Mouse (Mus musculus) megakaryocyte progenitor cell, adult 5-6 weeks (primary cell): ENCODE data around the gene Rsph9. TPM values are rescaled to one million over a fixed set of nuclear protein-coding genes. Genes with fewer than 3 reads are reported as not detected.

Experiments
- total RNA-seq, 2 experiments: library from RNA; stranded (forward) in 1 of 2; stranded (reverse) in 1 of 2; fragments of 157-497, 149-512 nt in 1 of 2; fragments of 200-1000 nt in 1 of 2; gene quantifications; 2 replicates each; pipeline versions ENCODE4 v1.2.3 to v1.2.4; 2015 to 2017

The Rsph9 gene
- total RNA-seq, 2 experiments from 2014 or later = not detected

Other genes with a start within 250 kb of the Rsph9 start
- gene Vegfa, start 111.8 kb downstream of the Rsph9 start, total RNA-seq (2015) = 32.8 and 38.3 TPM in 2 replicates
- 47.8 and 54.2 TPM in 2 replicates for gene Vegfa, start 111.8 kb downstream of the Rsph9 start, total RNA-seq (2017)
- 50.5 and 56.3 TPM in 2 replicates for gene Mrps18a, start 33.2 kb downstream of the Rsph9 start, total RNA-seq (2015)
- gene Mrps18a, start 33.2 kb downstream of the Rsph9 start, total RNA-seq (2017) = 55.4 and 59.2 TPM in 2 replicates
- 14.8 and 19.7 TPM in 2 replicates for gene Mad2l1bp, start 9.3 kb upstream of the Rsph9 start, total RNA-seq (2015)
- 4.8 and 6.5 TPM in 2 replicates for gene Mad2l1bp, start 9.3 kb upstream of the Rsph9 start, total RNA-seq (2017)
- gene Gtpbp2, start 16.8 kb upstream of the Rsph9 start, total RNA-seq (2015) = 17.4 and 22.2 TPM in 2 replicates
- 30.7 and 33.2 TPM in 2 replicates for gene Gtpbp2, start 16.8 kb upstream of the Rsph9 start, total RNA-seq (2017)
- gene Polh, start 58.4 kb upstream of the Rsph9 start, total RNA-seq (2015) = 11.4 and 17.7 TPM in 2 replicates
- gene Polh, start 58.4 kb upstream of the Rsph9 start, total RNA-seq (2017) = 20.4 and 26.9 TPM in 2 replicates
- gene Xpo5, start 58.6 kb upstream of the Rsph9 start, total RNA-seq (2015) = 48.8 and 55.9 TPM in 2 replicates
- gene Xpo5, start 58.6 kb upstream of the Rsph9 start, total RNA-seq (2017) = 70.3 and 72.0 TPM in 2 replicates
- 58.7 and 59.9 TPM in 2 replicates for gene Polr1c, start 103.8 kb upstream of the Rsph9 start, total RNA-seq (2015)
- gene Polr1c, start 103.8 kb upstream of the Rsph9 start, total RNA-seq (2017) = 55.5 and 60.8 TPM in 2 replicates
- gene Yipf3, start 103.9 kb upstream of the Rsph9 start, total RNA-seq (2015) = 31.0 and 35.9 TPM in 2 replicates
- gene Yipf3, start 103.9 kb upstream of the Rsph9 start, total RNA-seq (2017) = 28.2 and 30.8 TPM in 2 replicates
- 0.32 and 0.42 TPM in 2 replicates for gene Lrrc73, start 109.3 kb upstream of the Rsph9 start, total RNA-seq (2015)
- not detected in 2 replicates for gene Lrrc73, start 109.3 kb upstream of the Rsph9 start, total RNA-seq (2017)
- gene Tjap1, start 138.8 kb upstream of the Rsph9 start, total RNA-seq (2015) = 6.4 and 7.0 TPM in 2 replicates
- gene Tjap1, start 138.8 kb upstream of the Rsph9 start, total RNA-seq (2017) = 8.0 and 12.9 TPM in 2 replicates
- not detected in 2 replicates for gene Dlk2, start 153.2 kb upstream of the Rsph9 start, total RNA-seq (2015)
- gene Dlk2, start 153.2 kb upstream of the Rsph9 start, total RNA-seq (2017) = not detected in 2 replicates
- 0.93 and 1.2 TPM in 2 replicates for gene Abcc10, start 184.1 kb upstream of the Rsph9 start, total RNA-seq (2015)
- gene Abcc10, start 184.1 kb upstream of the Rsph9 start, total RNA-seq (2017) = 4.1 and 4.2 TPM in 2 replicates
- gene Zfp318, start 239.5 kb upstream of the Rsph9 start, total RNA-seq (2015) = 9.3 and 16.6 TPM in 2 replicates
- 13.1 and 15.7 TPM in 2 replicates for gene Zfp318, start 239.5 kb upstream of the Rsph9 start, total RNA-seq (2017)